Comparison of ENCODE assay signal across 8 mouse cellular contexts in the genomic region with DNA sequence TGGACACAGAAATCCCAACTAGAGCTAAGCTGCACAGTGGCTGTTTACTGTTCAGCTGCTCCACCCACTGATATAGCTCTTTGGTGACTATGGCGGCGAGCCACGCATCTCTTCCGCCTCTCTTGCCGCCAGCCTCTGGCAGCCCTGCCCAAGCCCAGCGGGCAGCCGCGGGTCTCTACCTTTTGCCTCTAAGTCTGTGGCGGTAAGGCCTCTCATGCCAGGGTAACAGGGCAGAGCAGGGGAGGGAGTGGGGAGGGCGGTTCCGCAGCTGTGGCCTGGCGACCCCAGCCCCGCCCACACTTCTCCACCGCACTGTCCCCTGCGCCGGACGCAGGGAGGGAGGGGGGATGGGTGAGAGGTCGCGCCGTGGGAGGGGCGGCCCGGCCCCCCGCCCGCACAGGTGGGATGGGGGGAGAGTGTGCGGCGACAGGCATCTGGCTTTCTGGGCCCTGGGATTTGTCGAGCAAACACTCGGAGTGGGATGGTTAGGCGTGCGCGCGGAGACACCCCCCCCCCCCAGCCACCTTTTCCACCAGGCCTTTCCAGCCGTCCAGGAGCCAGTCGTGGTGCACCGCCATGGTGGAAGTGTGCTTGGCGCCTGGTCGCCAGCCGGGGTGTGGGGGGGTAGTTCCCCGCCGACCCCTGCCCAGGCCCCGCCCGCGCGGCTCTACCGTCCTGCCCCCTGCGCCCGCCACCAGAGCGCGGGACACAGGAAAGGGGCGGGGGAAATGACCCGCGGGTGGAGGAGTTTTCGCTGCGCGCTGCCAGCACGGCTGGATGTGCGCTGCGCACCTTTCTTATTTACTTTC. TPM values are rescaled to one million over a fixed set of nuclear protein-coding genes. Genes with fewer than 3 reads are reported as not detected.
DNase-seq lines count a peak whose midpoint lies in the region; ATAC-seq and TF ChIP-seq lines count a peak whose summit lies in the region.

No protein-coding gene starts in this region.

- no peaks in the 10 kb centered on the region for H3K4me1 ChIP-seq in spleen, adult 2 months (ENCODE audit: control insufficient read depth, insufficient read depth, insufficient read length)
- H3K4me1 ChIP-seq in intestine, embryonic 15.5 days (replicated peaks), result no peaks in the 10 kb centered on the region
- H3K4me1 ChIP-seq in limb, embryonic 15.5 days, result 0 out of 2 replicates have a peak, but pooled peaks cover 4% of the 10 kb centered on the region
- H3K4me1 ChIP-seq in midbrain, embryonic 15.5 days, result no peaks in the 10 kb centered on the region
- H3K4me1 ChIP-seq in stomach, embryonic 14.5 days (ENCODE audit: control insufficient read depth, insufficient read depth, low read length), result no peaks in the 10 kb centered on the region

- no peaks in the 10 kb centered on the region for H3K36me3 ChIP-seq in spleen, adult 2 months (ENCODE audit: control insufficient read depth, insufficient read depth, low read length)
- H3K36me3 ChIP-seq in intestine, embryonic 15.5 days, result no peaks in the 10 kb centered on the region
- no peaks in the 10 kb centered on the region for H3K36me3 ChIP-seq in limb, embryonic 15.5 days
- no peaks in the 10 kb centered on the region for H3K36me3 ChIP-seq in midbrain, embryonic 15.5 days (replicated peaks)
- no peaks in the 10 kb centered on the region for H3K36me3 ChIP-seq in stomach, embryonic 14.5 days (ENCODE audit: control insufficient read depth, insufficient read depth, low read length)

- no peaks in the 10 kb centered on the region for H3K9me3 ChIP-seq in intestine, embryonic 15.5 days
- no peaks in the 10 kb centered on the region for H3K9me3 ChIP-seq in limb, embryonic 15.5 days
- no peaks in the 10 kb centered on the region for H3K9me3 ChIP-seq in midbrain, embryonic 15.5 days
- H3K9me3 ChIP-seq in stomach, embryonic 14.5 days (ENCODE audit: control insufficient read depth, low read depth, low read length), result no peaks in the 10 kb centered on the region

- H3K27me3 ChIP-seq in spleen, adult 2 months (ENCODE audit: control insufficient read depth, insufficient read depth, low read length), result peaks cover 2% of the 10 kb centered on the region; the same call in 1 of the 2 replicates
- H3K27me3 ChIP-seq in intestine, embryonic 15.5 days (replicated peaks), result no peaks in the 10 kb centered on the region
- no peaks in the 10 kb centered on the region for H3K27me3 ChIP-seq in limb, embryonic 15.5 days
- H3K27me3 ChIP-seq in midbrain, embryonic 15.5 days (replicated peaks), result no peaks in the 10 kb centered on the region
- H3K27me3 ChIP-seq in stomach, embryonic 14.5 days (ENCODE audit: control insufficient read depth, insufficient read depth, low read length), result no peaks in the 10 kb centered on the region

- peak; percentile 3 to 50 for DNase-seq in spleen, adult 2 months (ENCODE audit: low read depth in 1 of 2, low spot score in 2 of 2)
- DNase-seq in spleen, postnatal 14 days (ENCODE audit: low spot score in 2 of 2), result no peak

- ATAC-seq in common myeloid progenitor, adult 5-6 weeks (replicated peaks; ENCODE audit: low read depth, poor library complexity, severe bottlenecking), result peak; percentile 94
- peak; percentile 99 for ATAC-seq in granulocyte monocyte progenitor cell, adult 5-6 weeks (replicated peaks; ENCODE audit: poor library complexity, severe bottlenecking)
- ATAC-seq in intestine, embryonic 15.5 days, result peak; percentile 98
- ATAC-seq in limb, embryonic 15.5 days (ENCODE audit: insufficient number of reproducible peaks, low FRiP score, low TSS enrichment, low read depth), result peak; percentile 85
- ATAC-seq in midbrain, embryonic 15.5 days (replicated peaks), result peak; percentile 97
- ATAC-seq in stomach, embryonic 14.5 days (ENCODE audit: insufficient number of reproducible peaks, insufficient read depth, low FRiP score, low read depth), result peak; percentile 95

- H3K27ac ChIP-seq in spleen, adult 2 months (ENCODE audit: insufficient read depth, low read length), result peak overlapping the region; percentile 3; the same call in 1 of the 2 replicates
- H3K27ac ChIP-seq in intestine, embryonic 15.5 days, result peak overlapping the region; percentile 76
- peak overlapping the region; percentile 86 for H3K27ac ChIP-seq in limb, embryonic 15.5 days
- peak overlapping the region; percentile 77 for H3K27ac ChIP-seq in midbrain, embryonic 15.5 days
- H3K27ac ChIP-seq in stomach, embryonic 14.5 days (ENCODE audit: low read length), result peak overlapping the region; percentile 76

- TF ChIP-seq POLR2A in spleen, adult 2 months (IDR thresholded peaks at IDR 0.05; ENCODE audit: low read depth, low read length), result no peak

- no peak for TF ChIP-seq CTCF in spleen, adult 2 months (IDR thresholded peaks at IDR 0.05; ENCODE audit: extremely low read depth, insufficient read depth, insufficient read length, insufficient replicate concordance)

- peak overlapping the region; percentile 77 for H3K4me2 ChIP-seq in intestine, embryonic 15.5 days (replicated peaks)
- peak overlapping the region; percentile 74 for H3K4me2 ChIP-seq in limb, embryonic 15.5 days
- peak overlapping the region; percentile 60 for H3K4me2 ChIP-seq in midbrain, embryonic 15.5 days
- H3K4me2 ChIP-seq in stomach, embryonic 14.5 days (replicated peaks; ENCODE audit: low read depth, low read length), result peak overlapping the region; percentile 57

- peak overlapping the region; percentile 50 for H3K4me3 ChIP-seq in spleen, adult 2 months (ENCODE audit: extremely low read depth, insufficient read depth, insufficient read length)
- peak overlapping the region; percentile 65 for H3K4me3 ChIP-seq in intestine, embryonic 15.5 days (replicated peaks)
- H3K4me3 ChIP-seq in limb, embryonic 15.5 days, result peak overlapping the region; percentile 61
- H3K4me3 ChIP-seq in midbrain, embryonic 15.5 days, result peak overlapping the region; percentile 60
- H3K4me3 ChIP-seq in stomach, embryonic 14.5 days (ENCODE audit: low read depth, low read length), result peak overlapping the region; percentile 53

- 11% methylated on average over 54 of the region's 58 CpGs for WGBS in spleen, adult 2 months
- WGBS in intestine, embryonic 15.5 days, result 5% methylated on average over 50 of the region's 58 CpGs
- WGBS in limb, embryonic 15.5 days, result 7% methylated on average over 49 of the region's 58 CpGs
- WGBS in midbrain, embryonic 15.5 days, result 10% methylated on average over 47 of the region's 58 CpGs
- 6% methylated on average over 44 of the region's 58 CpGs for WGBS in stomach, embryonic 14.5 days

- peak overlapping the region; percentile 68 for H3K9ac ChIP-seq in intestine, embryonic 15.5 days
- H3K9ac ChIP-seq in limb, embryonic 15.5 days, result peak overlapping the region; percentile 54
- H3K9ac ChIP-seq in midbrain, embryonic 15.5 days, result peak overlapping the region; percentile 59
- peak overlapping the region; percentile 52; the same call in 1 of the 2 replicates for H3K9ac ChIP-seq in stomach, embryonic 14.5 days (replicated peaks; ENCODE audit: low read depth, low read length)

RNA-seq across cellular contexts. Expression of a gene that starts 33.4 kb away (rescaled TPM):
- polyA plus RNA-seq in spleen, adult 2 months (2012; rRNA removed), result not detected in 2 replicates
- total RNA-seq in common myeloid progenitor, adult 5-6 weeks (2017), result not detected in 2 replicates
- total RNA-seq in granulocyte monocyte progenitor cell, adult 5-6 weeks (2014; fragmentation: Nextera tagmentation), result not detected in 2 replicates
- not detected in 2 replicates for total RNA-seq in granulocyte monocyte progenitor cell, adult 5-6 weeks (2017)
- 0.06 TPM in 1 of 2 replicates, not detected in the other for polyA plus RNA-seq in intestine, embryonic 15.5 days (2015; fragmentation: Nextera tagmentation; extraction: Ambion mirVana)
- polyA plus RNA-seq in limb, embryonic 15.5 days (2015; fragmentation: Nextera tagmentation; extraction: Ambion mirVana), result 0.34 TPM in 1 of 2 replicates, not detected in the other
- 0.06 and 0.11 TPM in 2 replicates for polyA plus RNA-seq in midbrain, embryonic 15.5 days (2015; fragmentation: Nextera tagmentation; extraction: Ambion mirVana)
- polyA plus RNA-seq in stomach, embryonic 14.5 days (2014; fragmentation: Nextera tagmentation; extraction: Ambion mirVana), result 0.14 and 0.22 TPM in 2 replicates

Comparison
In these comparisons a context has a peak if more than half of its experiments do, and no peak if none do; other contexts are left out.
1. DNase-seq: peak in spleen, adult 2 months (2 of 2); none in spleen, postnatal 14 days (0 of 2).
2. H3K27ac ChIP-seq: peak in every context shown above with its lines; median percentile 86 in limb, embryonic 15.5 days; 77 in midbrain, embryonic 15.5 days; 76 in intestine, embryonic 15.5 days; 76 in stomach, embryonic 14.5 days; 3 in spleen, adult 2 months.
3. Peak in every context shown above with its lines, with median percentiles within 50 percentile points of each other: H3K4me3 ChIP-seq, ATAC-seq, H3K4me2 ChIP-seq and H3K9ac ChIP-seq.